Mouse (Mus musculus): Measurements from ENCODE around the gene Gm45208. TPM values are rescaled to one million over a fixed set of nuclear protein-coding genes. Genes with fewer than 3 reads are reported as not detected.

Gm45208 gene
- total RNA-seq, 2 experiments from 2014 or later: not detected

GRCm38 (mm10) chrX:7724135-7724534 is 2.1 kb downstream of the Gm45208 start:
- ATAC-seq (replicated peaks; ENCODE audit: low FRiP score, poor library complexity, severe bottlenecking): no peak

DNA sequence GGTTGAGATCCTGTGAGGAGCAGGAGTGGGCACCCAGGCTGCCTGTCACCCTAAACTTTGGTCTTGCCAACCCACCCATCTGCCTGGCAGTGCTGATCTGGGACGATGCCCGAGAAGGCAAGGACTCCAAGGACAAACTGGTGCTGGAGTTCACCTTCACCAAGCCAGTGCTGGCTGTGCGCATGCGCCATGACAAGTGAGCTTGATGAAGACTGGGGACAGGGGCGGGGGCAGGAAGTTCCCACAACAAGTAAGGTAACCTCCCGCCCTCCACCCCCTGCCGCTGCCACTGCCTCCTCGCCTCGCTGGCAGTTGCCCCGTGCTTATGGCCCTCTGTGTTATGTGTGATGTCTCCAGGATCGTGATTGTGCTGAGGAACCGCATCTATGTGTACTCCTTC is 3.8 kb downstream of the Gm45208 start:
- ATAC-seq (replicated peaks; ENCODE audit: low FRiP score, poor library complexity, severe bottlenecking): no peak

- no peak for ATAC-seq (replicated peaks; ENCODE audit: low FRiP score, poor library complexity, severe bottlenecking)
These were observed 5.1 kb downstream of the Gm45208 start for GRCm38 (mm10) chrX:7727176-7727575.

DNA sequence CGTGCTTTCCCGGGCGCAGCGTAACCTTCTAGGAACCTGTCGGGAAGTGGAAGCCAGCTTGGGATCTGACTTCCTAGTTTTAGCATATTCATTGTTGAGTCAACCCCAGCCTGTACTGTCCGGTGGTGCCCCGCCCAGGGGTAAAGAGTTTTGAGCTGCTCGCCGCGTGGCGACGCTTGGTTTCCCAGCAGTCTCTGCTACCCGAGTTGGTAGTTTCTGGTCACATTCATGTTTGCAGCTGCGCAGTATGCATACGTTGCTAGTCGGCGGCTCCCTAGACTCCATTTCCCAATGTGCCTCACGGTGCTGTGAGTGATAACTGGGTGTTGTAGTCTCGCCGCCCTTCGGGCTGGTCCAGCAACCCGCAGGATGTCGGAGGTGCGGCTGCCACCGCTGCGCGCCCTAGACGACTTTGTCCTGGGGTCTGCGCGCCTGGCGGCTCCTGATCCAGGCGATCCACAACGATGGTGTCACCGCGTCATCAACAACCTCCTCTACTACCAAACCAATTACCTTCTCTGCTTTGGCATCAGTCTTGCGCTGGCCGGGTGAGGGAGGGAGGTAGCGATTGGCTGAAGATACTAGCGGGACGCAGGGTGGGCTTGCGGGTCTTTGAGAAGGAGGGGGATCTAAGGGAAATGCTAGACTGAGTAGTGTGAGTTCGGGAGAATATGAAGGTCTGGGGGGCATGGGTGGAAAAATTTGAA is 6.3 kb downstream of the Gm45208 start, which contains the start of gene Praf2:
TSS of gene Praf2 (plus strand) at position 225 of the 707 bp plus-strand sequence.
- ATAC-seq (replicated peaks; ENCODE audit: low FRiP score, poor library complexity, severe bottlenecking): peak; percentile 97

DNA sequence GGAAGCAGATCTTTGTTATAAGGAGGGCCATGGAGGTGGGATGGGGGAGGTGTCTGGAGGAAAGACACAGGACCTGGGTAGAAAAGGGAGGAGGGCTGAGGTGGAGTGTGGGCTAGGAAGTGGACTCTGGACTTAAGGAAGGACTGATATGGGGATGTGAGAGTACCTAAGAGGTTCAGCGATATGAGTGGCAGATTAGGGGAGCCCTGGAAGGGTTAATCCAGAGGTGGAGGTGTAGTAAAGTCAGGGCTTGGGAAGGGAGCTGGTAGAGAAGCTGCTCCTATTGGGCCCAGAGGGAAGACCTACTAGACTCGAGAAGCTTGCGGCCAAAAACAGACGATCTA is 6.8 kb downstream of the Gm45208 start:
- ATAC-seq (replicated peaks; ENCODE audit: low FRiP score, poor library complexity, severe bottlenecking): no peak

DNA sequence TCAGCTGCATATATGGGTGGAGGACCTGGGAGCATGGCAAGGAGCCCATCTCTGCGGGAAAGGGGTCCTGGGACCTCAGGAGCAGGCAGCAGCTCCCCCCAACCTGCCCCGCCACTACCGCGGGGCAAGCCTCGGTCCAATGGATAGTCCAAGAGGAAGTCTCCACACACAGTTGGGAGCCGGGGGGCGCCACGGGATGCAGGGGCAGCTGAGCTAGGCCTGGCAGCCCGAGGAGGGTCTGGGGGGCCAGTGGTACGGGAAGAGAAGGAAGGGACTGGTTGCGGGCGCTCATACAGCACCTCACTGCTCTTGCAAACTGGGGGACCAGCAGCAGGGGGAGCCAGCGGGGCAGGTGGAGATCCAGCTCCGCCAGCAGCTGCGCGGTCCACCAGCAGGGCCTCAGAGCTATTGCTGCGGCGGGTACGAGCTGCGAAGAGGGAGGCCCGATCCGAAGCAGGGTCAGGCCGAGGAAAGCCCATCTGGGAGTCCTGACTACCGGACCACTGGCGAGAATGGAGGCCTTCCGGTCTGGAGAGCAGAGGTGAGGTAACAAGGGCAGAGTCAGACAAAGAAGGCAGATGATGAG is 11.6 kb downstream of the Gm45208 start:
- peak; percentile 98 for ATAC-seq (replicated peaks; ENCODE audit: low FRiP score, poor library complexity, severe bottlenecking)

DNA sequence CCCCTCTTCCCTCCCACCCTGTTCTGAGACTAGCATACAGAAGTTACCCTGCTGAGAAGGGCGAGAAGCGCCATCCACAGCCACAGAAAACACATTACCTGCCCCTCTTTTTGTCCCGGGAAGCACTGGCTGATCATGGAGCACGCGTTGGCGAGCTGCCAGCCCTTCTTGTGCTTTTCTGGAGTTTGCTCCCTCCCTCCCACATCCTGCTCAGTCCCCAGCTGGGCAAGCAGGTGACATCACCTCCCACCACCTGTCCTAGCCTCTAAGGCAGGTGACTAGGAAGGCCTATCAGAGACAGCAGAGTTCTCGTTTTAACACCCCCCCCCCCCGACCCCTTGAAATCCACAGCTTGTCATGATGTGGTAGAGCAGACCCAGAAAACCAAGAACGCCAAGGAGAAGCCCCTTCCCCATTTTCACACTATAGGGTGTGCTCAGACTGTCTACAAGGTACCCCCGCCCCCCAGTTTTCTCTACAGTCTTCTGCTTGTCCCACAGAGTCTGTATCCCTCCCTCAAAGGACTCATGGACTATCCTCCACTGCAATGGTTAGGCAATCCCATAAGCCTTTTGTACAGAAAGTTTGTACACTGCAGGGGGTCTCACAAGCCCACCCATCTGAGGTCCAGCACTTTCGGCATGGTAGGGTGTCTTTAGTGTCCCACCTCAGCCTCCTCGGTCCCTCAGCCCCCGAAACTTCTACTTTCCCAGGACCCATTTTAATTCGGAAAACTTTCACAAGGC is 17.5 kb downstream of the Gm45208 start:
- no peak for ATAC-seq (replicated peaks; ENCODE audit: low FRiP score, poor library complexity, severe bottlenecking)

DNA sequence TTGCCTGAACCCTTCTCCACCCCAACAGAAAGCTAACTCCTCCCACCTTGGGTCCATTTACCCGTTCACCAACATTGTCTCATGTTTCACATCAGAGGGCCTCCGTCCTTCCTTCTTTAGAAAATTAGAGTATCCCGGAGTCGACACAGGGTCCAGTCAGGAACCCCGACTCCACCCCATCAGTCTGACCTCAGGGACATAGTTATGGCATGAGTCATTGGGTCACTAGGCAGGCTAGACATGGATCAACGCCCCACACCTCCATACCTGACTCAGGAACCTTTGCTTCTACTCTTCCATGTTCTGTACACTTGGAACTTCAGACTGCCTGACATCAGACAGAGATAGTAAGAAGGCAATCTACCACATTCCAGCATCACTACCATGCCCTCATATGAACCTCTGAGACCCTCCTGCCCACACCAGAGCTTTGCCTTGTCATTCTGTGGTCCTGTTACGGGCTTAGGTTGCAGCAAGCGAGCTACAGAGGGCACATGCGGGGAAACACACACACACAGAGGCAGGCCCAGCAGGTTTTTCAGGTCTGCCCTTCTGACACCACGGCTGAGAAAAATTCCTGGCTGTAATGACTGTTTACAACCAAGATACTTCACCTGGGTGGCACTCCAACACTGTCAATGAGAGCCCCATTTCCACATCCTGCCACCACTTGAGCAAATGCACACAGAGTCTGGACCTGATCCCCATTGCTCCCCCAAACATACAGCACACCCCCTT is 18.2 kb downstream of the Gm45208 start:
- ATAC-seq (replicated peaks; ENCODE audit: low FRiP score, poor library complexity, severe bottlenecking): no peak

- 0 out of 2 replicates have a peak, but pooled peaks have one; percentile 14 for ATAC-seq (replicated peaks; ENCODE audit: low FRiP score, poor library complexity, severe bottlenecking)
These were observed 19.1 kb downstream of the Gm45208 start for GRCm38 (mm10) chrX:7741103-7741502.

GRCm38 (mm10) chrX:7743470-7743869 is 21.4 kb downstream of the Gm45208 start:
- ATAC-seq (replicated peaks; ENCODE audit: low FRiP score, poor library complexity, severe bottlenecking): no peak

- no peak for ATAC-seq (replicated peaks; ENCODE audit: low FRiP score, poor library complexity, severe bottlenecking)
These were observed 22.9 kb downstream of the Gm45208 start for GRCm38 (mm10) chrX:7744940-7745339.

GRCm38 (mm10) chrX:7745429-7745828 is 23.4 kb downstream of the Gm45208 start:
- no peak for ATAC-seq (replicated peaks; ENCODE audit: low FRiP score, poor library complexity, severe bottlenecking)

DNA sequence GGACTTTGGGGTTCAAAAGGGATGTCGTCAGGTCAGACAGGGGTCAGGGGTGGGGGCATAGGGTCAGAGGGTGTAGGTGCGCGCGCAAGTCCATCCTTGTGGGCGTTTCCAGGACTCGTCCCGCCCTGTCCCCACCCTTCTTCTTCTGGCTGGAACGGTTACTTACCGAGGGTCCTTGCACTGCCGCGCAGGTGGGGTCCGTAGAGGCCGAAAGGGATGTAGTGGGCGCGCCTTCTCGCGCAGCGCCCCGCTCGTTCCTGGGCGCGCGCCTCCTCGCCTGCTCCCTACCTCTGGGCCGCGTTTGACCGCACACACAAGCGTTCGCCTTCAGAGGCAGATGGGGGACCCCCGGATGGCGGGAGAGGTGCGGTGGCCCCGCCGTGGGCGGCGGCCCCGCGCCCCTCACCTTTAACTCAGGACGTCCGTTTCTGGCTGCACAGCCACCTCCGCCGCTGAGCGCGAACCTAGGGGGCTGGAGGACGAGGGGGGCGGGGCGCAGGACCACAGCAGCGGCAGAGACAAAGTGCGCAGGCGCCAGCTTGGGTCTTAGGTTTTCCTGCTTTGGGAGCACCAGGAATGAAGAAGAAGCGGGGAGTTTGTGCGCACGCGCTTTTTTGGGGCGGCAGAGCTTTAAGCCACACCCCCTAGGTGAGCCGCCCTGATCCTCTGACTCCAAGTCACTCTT is 28.5 kb downstream of the Gm45208 start, which contains the start of gene Ccdc120:
TSS of gene Ccdc120 (minus strand) at position 474 of the 685 bp plus-strand sequence.
- ATAC-seq (replicated peaks; ENCODE audit: low FRiP score, poor library complexity, severe bottlenecking): 0 out of 2 replicates have a peak, but pooled peaks have one; percentile 19

- ATAC-seq (replicated peaks; ENCODE audit: low FRiP score, poor library complexity, severe bottlenecking): peak; percentile 80; the same call in 1 of the 2 replicates
These were observed 31.6 kb downstream of the Gm45208 start for GRCm38 (mm10) chrX:7753627-7754026.

DNA sequence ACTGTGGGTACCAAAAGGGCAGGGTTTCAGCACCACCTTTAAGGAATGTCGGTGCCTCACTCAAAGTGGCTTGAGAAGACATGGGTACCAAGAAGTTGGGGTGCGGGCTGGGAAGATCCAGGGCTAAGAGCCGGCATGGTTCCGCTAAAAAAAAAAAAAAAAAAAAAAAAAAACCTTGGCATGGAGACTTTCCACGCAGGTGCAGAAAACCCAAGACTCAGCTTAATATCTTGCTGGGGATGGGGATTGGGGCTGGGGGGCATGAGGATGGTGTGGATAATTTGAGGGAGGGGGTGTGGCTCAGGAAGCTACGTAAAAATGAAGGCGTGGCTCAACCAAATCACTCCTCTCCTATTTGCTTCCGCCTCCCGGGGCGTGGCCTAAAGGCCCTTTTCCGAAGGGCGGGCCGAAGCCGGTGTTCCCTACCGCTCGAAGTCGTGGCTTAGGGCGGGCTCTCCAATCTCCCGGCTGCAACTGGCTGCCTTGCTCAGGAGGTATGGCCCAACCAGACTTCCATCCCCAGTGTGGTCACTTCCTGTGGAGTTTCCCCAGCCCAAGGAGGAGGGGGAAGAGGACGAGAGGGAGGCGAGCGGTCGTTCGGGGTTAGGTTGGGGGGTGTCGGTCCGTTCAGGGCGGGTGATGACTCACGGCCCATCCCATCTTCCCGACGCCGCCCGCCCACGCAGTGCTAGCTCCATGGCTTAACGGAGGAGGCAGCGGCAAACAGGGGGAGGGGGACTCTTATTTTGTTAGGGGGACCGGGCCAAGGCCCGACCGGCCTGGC is 40.3 kb downstream of the Gm45208 start, which contains the start of gene Tfe3:
TSS of gene Tfe3 (plus strand) at position 424 of the 784 bp plus-strand sequence.
- peak; percentile 97 for ATAC-seq (replicated peaks; ENCODE audit: low FRiP score, poor library complexity, severe bottlenecking)

DNA sequence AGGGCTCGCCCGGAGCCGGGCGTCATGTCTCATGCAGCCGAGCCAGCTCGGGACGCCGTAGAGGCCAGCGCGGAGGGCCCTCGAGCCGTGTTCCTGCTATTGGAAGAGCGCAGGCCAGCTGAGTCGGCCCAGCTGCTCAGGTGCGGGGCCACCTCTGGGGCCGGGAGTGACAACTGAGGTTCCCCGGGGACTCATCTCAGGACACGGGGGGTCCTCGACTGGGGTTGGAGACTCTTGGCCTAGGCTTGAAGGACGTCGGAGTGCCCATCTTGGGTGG is 40.8 kb downstream of the Gm45208 start:
- ATAC-seq (replicated peaks; ENCODE audit: low FRiP score, poor library complexity, severe bottlenecking): no peak

GRCm38 (mm10) chrX:7763631-7764393 is 41.8 kb downstream of the Gm45208 start:
- no peak for ATAC-seq (replicated peaks; ENCODE audit: low FRiP score, poor library complexity, severe bottlenecking)

- ATAC-seq (replicated peaks; ENCODE audit: low FRiP score, poor library complexity, severe bottlenecking): no peak
These were observed 42.7 kb downstream of the Gm45208 start for GRCm38 (mm10) chrX:7764657-7765280.

Data from erythroid progenitor cell, adult 5-6 weeks (primary cell).